In the genomic region with DNA sequence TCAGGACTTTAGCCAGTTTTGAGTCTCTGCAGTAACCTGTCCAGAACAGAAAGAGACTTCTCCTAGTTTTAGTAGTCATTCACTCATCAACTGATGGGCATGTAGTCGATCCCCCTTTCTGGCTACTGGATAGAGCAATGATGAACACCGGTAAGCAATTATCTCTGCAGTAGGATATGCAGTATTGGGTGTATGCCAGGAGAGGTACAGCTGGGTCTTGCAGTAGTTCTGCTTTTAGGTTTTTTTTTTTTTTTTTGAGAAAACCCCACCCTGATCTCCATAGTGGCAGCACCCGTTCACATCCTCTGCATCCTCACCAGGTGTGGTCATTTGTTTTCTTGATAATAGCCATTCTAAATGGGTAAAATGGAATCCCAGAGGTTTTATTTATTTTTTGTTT, we compare ENCODE assay signal across 24 mouse cellular contexts.
"Had no signal": no experiment of that assay in that cellular context is flagged by ENCODE, and none has a peak within 500 bp of the region (broad histone marks: within the 10 kb centered on the region; RNA-seq: fewer than 3 reads in every experiment).

No protein-coding gene starts in this region.

- H3K9me3 ChIP-seq: heart, embryonic 13.5 days; heart, embryonic 15.5 days; hindbrain, embryonic 13.5 days; hindbrain, embryonic 15.5 days; limb, embryonic 10.5 days; limb, embryonic 12.5 days; liver, embryonic 13.5 days; liver, embryonic 15.5 days had no signal

- H3K27me3 ChIP-seq: heart, embryonic 13.5 days; heart, embryonic 15.5 days; hindbrain, embryonic 13.5 days; hindbrain, embryonic 15.5 days; limb, embryonic 12.5 days; liver, embryonic 13.5 days; liver, embryonic 15.5 days had no signal

- H3K4me2 ChIP-seq: heart, embryonic 11.5 days; heart, embryonic 13.5 days; heart, embryonic 15.5 days; hindbrain, embryonic 13.5 days; hindbrain, embryonic 15.5 days; limb, embryonic 12.5 days; liver, embryonic 11.5 days; liver, embryonic 13.5 days; liver, embryonic 15.5 days had no signal

- H3K27ac ChIP-seq: heart, adult 2 months; heart, embryonic 13.5 days; heart, embryonic 15.5 days; hindbrain, embryonic 13.5 days; hindbrain, embryonic 15.5 days; hindbrain, postnatal 0 days; layer of hippocampus, adult 2 months; left cerebral cortex, adult 2 months; limb, embryonic 10.5 days; limb, embryonic 12.5 days; liver, embryonic 13.5 days; liver, embryonic 15.5 days had no signal

- H3K36me3 ChIP-seq: heart, embryonic 13.5 days; heart, embryonic 15.5 days; hindbrain, embryonic 13.5 days; hindbrain, embryonic 15.5 days; limb, embryonic 10.5 days; limb, embryonic 12.5 days; liver, embryonic 13.5 days; liver, embryonic 15.5 days had no signal

- H3K9ac ChIP-seq: heart, embryonic 13.5 days; heart, embryonic 15.5 days; hindbrain, embryonic 13.5 days; hindbrain, embryonic 15.5 days; limb, embryonic 12.5 days; liver, embryonic 13.5 days; liver, embryonic 15.5 days had no signal

- H3K4me1 ChIP-seq: heart, embryonic 15.5 days; hindbrain, embryonic 13.5 days; hindbrain, embryonic 15.5 days; liver, embryonic 13.5 days; liver, embryonic 15.5 days had no signal

- H3K4me3 ChIP-seq: heart, adult 2 months; heart, embryonic 13.5 days; heart, embryonic 15.5 days; hindbrain, embryonic 13.5 days; hindbrain, embryonic 15.5 days; layer of hippocampus, adult 2 months; left cerebral cortex, adult 2 months; limb, embryonic 10.5 days; limb, embryonic 12.5 days; liver, embryonic 13.5 days; liver, embryonic 15.5 days had no signal

- DNase-seq: gastrocnemius, postnatal 14 days; gastrocnemius, postnatal 36 days; heart, adult 2 months; heart, postnatal 14 days; heart, postnatal 36 days; kidney, adult 18-20 months; kidney, adult 8-10 months; kidney, postnatal 10 days; kidney, postnatal 25 days; kidney, postnatal 4 days; liver; liver, embryonic 13.5 days had no signal
